Mouse (Mus musculus): Measurements from ENCODE around the gene Dao. TPM values are rescaled to one million over a fixed set of nuclear protein-coding genes. Genes with fewer than 3 reads are reported as not detected.

Dao gene
- polyA plus RNA-seq, 1 experiment from 2014 or later = not detected

- ATAC-seq (ENCODE audit: low read depth) = no peak
- WGBS = 82% methylated on average over 8 of the region's 8 CpGs
- H3K9ac ChIP-seq (replicated peaks; ENCODE audit: low read depth, low read length) = no peak overlapping the region
- H3K4me1 ChIP-seq (ENCODE audit: control insufficient read depth, insufficient read depth, low read length) = peaks cover 17% of the 10 kb centered on the region; the same call in 1 of the 2 replicates
- no peak overlapping the region for H3K27ac ChIP-seq (ENCODE audit: low read depth, low read length)
- H3K27me3 ChIP-seq (ENCODE audit: control insufficient read depth, insufficient read depth, low read length) = no peaks in the 10 kb centered on the region
- no peaks in the 10 kb centered on the region for H3K9me3 ChIP-seq (ENCODE audit: control insufficient read depth, low read length)
- H3K4me3 ChIP-seq (ENCODE audit: low read depth, low read length) = no peak overlapping the region
- no peak overlapping the region for H3K4me2 ChIP-seq (ENCODE audit: low read depth, low read length)
- H3K36me3 ChIP-seq (ENCODE audit: control insufficient read depth, insufficient read depth, low read length) = no peaks in the 10 kb centered on the region
Observed at GRCm38 (mm10) chr5:113976597-113976996, 26.9 kb upstream of the Dao start.

GRCm38 (mm10) chr5:113977309-113977708 lies 26.2 kb upstream of the Dao start:
- Histone ChIP-seq H3K9ac (replicated peaks; ENCODE audit: low read depth, low read length) (no peak overlapping the region), H3K4me2 (ENCODE audit: low read depth, low read length) (no peak overlapping the region), H3K36me3 (ENCODE audit: control insufficient read depth, insufficient read depth, low read length) (no peaks in the 10 kb centered on the region), H3K4me3 (ENCODE audit: low read depth, low read length) (no peak overlapping the region), H3K4me1 (ENCODE audit: control insufficient read depth, insufficient read depth, low read length) (peaks cover 17% of the 10 kb centered on the region; the same call in 1 of the 2 replicates), H3K9me3 (ENCODE audit: control insufficient read depth, low read length) (no peaks in the 10 kb centered on the region), H3K27me3 (ENCODE audit: control insufficient read depth, insufficient read depth, low read length) (no peaks in the 10 kb centered on the region), H3K27ac (ENCODE audit: low read depth, low read length) (no peak overlapping the region)
- no peak for ATAC-seq (ENCODE audit: low read depth)
- WGBS = 79% methylated on average over 8 of the region's 8 CpGs

- Histone ChIP-seq H3K4me1 (ENCODE audit: control insufficient read depth, insufficient read depth, low read length) (no peaks in the 10 kb centered on the region), H3K36me3 (ENCODE audit: control insufficient read depth, insufficient read depth, low read length) (no peaks in the 10 kb centered on the region), H3K27me3 (ENCODE audit: control insufficient read depth, insufficient read depth, low read length) (no peaks in the 10 kb centered on the region), H3K9ac (replicated peaks; ENCODE audit: low read depth, low read length) (no peak overlapping the region), H3K4me3 (ENCODE audit: low read depth, low read length) (no peak overlapping the region), H3K4me2 (ENCODE audit: low read depth, low read length) (no peak overlapping the region), H3K27ac (ENCODE audit: low read depth, low read length) (no peak overlapping the region), H3K9me3 (ENCODE audit: control insufficient read depth, low read length) (no peaks in the 10 kb centered on the region)
- no peak for ATAC-seq (ENCODE audit: low read depth)
- 90% methylated on average over 1 of the region's 1 CpGs for WGBS
Observed at GRCm38 (mm10) chr5:113980511-113980910, 23.0 kb upstream of the Dao start.

GRCm38 (mm10) chr5:113981171-113981570 lies 22.3 kb upstream of the Dao start:
- H3K9me3 ChIP-seq (ENCODE audit: control insufficient read depth, low read length) = no peaks in the 10 kb centered on the region
- no peak overlapping the region for H3K4me3 ChIP-seq (ENCODE audit: low read depth, low read length)
- no peak for ATAC-seq (ENCODE audit: low read depth)
- H3K9ac ChIP-seq (replicated peaks; ENCODE audit: low read depth, low read length) = no peak overlapping the region
- H3K4me1 ChIP-seq (ENCODE audit: control insufficient read depth, insufficient read depth, low read length) = 0 out of 2 replicates have a peak, but pooled peaks cover 3% of the 10 kb centered on the region
- H3K4me2 ChIP-seq (ENCODE audit: low read depth, low read length) = no peak overlapping the region
- no peaks in the 10 kb centered on the region for H3K36me3 ChIP-seq (ENCODE audit: control insufficient read depth, insufficient read depth, low read length)
- no peaks in the 10 kb centered on the region for H3K27me3 ChIP-seq (ENCODE audit: control insufficient read depth, insufficient read depth, low read length)
- WGBS = 91% methylated on average over 6 of the region's 6 CpGs
- no peak overlapping the region for H3K27ac ChIP-seq (ENCODE audit: low read depth, low read length)

- 74% methylated on average over 8 of the region's 8 CpGs for WGBS
- H3K27me3 ChIP-seq (ENCODE audit: control insufficient read depth, insufficient read depth, low read length) = no peaks in the 10 kb centered on the region
- no peak for ATAC-seq (ENCODE audit: low read depth)
- no peak overlapping the region for H3K27ac ChIP-seq (ENCODE audit: low read depth, low read length)
- H3K9ac ChIP-seq (replicated peaks; ENCODE audit: low read depth, low read length) = no peak overlapping the region
- no peak overlapping the region for H3K4me3 ChIP-seq (ENCODE audit: low read depth, low read length)
- no peak overlapping the region for H3K4me2 ChIP-seq (ENCODE audit: low read depth, low read length)
- 0 out of 2 replicates have a peak, but pooled peaks cover 5% of the 10 kb centered on the region for H3K4me1 ChIP-seq (ENCODE audit: control insufficient read depth, insufficient read depth, low read length)
- H3K9me3 ChIP-seq (ENCODE audit: control insufficient read depth, low read length) = no peaks in the 10 kb centered on the region
- no peaks in the 10 kb centered on the region for H3K36me3 ChIP-seq (ENCODE audit: control insufficient read depth, insufficient read depth, low read length)
Observed at GRCm38 (mm10) chr5:113981843-113982242, 21.7 kb upstream of the Dao start.

GRCm38 (mm10) chr5:113983541-113983940 lies 20.0 kb upstream of the Dao start:
- Histone ChIP-seq H3K9ac (replicated peaks; ENCODE audit: low read depth, low read length) (no peak overlapping the region), H3K9me3 (ENCODE audit: control insufficient read depth, low read length) (no peaks in the 10 kb centered on the region), H3K4me1 (ENCODE audit: control insufficient read depth, insufficient read depth, low read length) (0 out of 2 replicates have a peak, but pooled peaks cover 5% of the 10 kb centered on the region)

GRCm38 (mm10) chr5:113984025-113984740 lies 19.3 kb upstream of the Dao start:
- ATAC-seq (ENCODE audit: low read depth) = no peak
- H3K4me1 ChIP-seq (ENCODE audit: control insufficient read depth, insufficient read depth, low read length) = 0 out of 2 replicates have a peak, but pooled peaks cover 5% of the 10 kb centered on the region
- H3K4me2 ChIP-seq (ENCODE audit: low read depth, low read length) = no peak overlapping the region
- H3K36me3 ChIP-seq (ENCODE audit: control insufficient read depth, insufficient read depth, low read length) = peaks cover 3% of the 10 kb centered on the region; the same call in 1 of the 2 replicates
- no peak overlapping the region for H3K4me3 ChIP-seq (ENCODE audit: low read depth, low read length)
- 92% methylated on average over 13 of the region's 13 CpGs for WGBS
- no peaks in the 10 kb centered on the region for H3K9me3 ChIP-seq (ENCODE audit: control insufficient read depth, low read length)
- no peak overlapping the region for H3K27ac ChIP-seq (ENCODE audit: low read depth, low read length)
- no peaks in the 10 kb centered on the region for H3K27me3 ChIP-seq (ENCODE audit: control insufficient read depth, insufficient read depth, low read length)
- no peak overlapping the region for H3K9ac ChIP-seq (replicated peaks; ENCODE audit: low read depth, low read length)

More at GRCm38 (mm10) chr5:113983541-113983940, 20.0 kb upstream of the Dao start:
- no peak overlapping the region for H3K4me3 ChIP-seq (ENCODE audit: low read depth, low read length)
- H3K27ac ChIP-seq (ENCODE audit: low read depth, low read length) = no peak overlapping the region
- 55% methylated on average over 6 of the region's 6 CpGs for WGBS
- ATAC-seq (ENCODE audit: low read depth) = no peak
- H3K4me2 ChIP-seq (ENCODE audit: low read depth, low read length) = no peak overlapping the region
- no peaks in the 10 kb centered on the region for H3K27me3 ChIP-seq (ENCODE audit: control insufficient read depth, insufficient read depth, low read length)
- no peaks in the 10 kb centered on the region for H3K36me3 ChIP-seq (ENCODE audit: control insufficient read depth, insufficient read depth, low read length)

- no peaks in the 10 kb centered on the region for H3K27me3 ChIP-seq (ENCODE audit: control insufficient read depth, insufficient read depth, low read length)
- peaks cover 5% of the 10 kb centered on the region; the same call in 1 of the 2 replicates for H3K4me1 ChIP-seq (ENCODE audit: control insufficient read depth, insufficient read depth, low read length)
- ATAC-seq (ENCODE audit: low read depth) = no peak
- no peak overlapping the region for H3K4me3 ChIP-seq (ENCODE audit: low read depth, low read length)
- H3K36me3 ChIP-seq (ENCODE audit: control insufficient read depth, insufficient read depth, low read length) = peaks cover 3% of the 10 kb centered on the region; the same call in 1 of the 2 replicates
- no peak overlapping the region for H3K9ac ChIP-seq (replicated peaks; ENCODE audit: low read depth, low read length)
- no peaks in the 10 kb centered on the region for H3K9me3 ChIP-seq (ENCODE audit: control insufficient read depth, low read length)
- no peak overlapping the region for H3K27ac ChIP-seq (ENCODE audit: low read depth, low read length)
- 76% methylated on average over 2 of the region's 2 CpGs for WGBS
- H3K4me2 ChIP-seq (ENCODE audit: low read depth, low read length) = no peak overlapping the region
Observed at GRCm38 (mm10) chr5:113985737-113986136, 17.8 kb upstream of the Dao start.

GRCm38 (mm10) chr5:113986182-113986961 lies 17.1 kb upstream of the Dao start:
- no peak for ATAC-seq (ENCODE audit: low read depth)
- Histone ChIP-seq H3K4me2 (ENCODE audit: low read depth, low read length) (no peak overlapping the region), H3K4me3 (ENCODE audit: low read depth, low read length) (no peak overlapping the region), H3K9me3 (ENCODE audit: control insufficient read depth, low read length) (no peaks in the 10 kb centered on the region), H3K4me1 (ENCODE audit: control insufficient read depth, insufficient read depth, low read length) (peaks cover 10% of the 10 kb centered on the region), H3K27ac (ENCODE audit: low read depth, low read length) (no peak overlapping the region), H3K9ac (replicated peaks; ENCODE audit: low read depth, low read length) (no peak overlapping the region), H3K27me3 (ENCODE audit: control insufficient read depth, insufficient read depth, low read length) (no peaks in the 10 kb centered on the region), H3K36me3 (ENCODE audit: control insufficient read depth, insufficient read depth, low read length) (peaks cover 3% of the 10 kb centered on the region; the same call in 1 of the 2 replicates)
- WGBS = 36% methylated on average over 9 of the region's 9 CpGs
